ENCODE assay signal across 9 mouse cellular contexts in genomic region chr7:109445012-109445411, GRCm38 (mm10). TPM values are rescaled to one million over a fixed set of nuclear protein-coding genes. Genes with fewer than 3 reads are reported as not detected.
A peak's percentile ranks its signal among the peaks of the same experiment; 100 is the strongest.
DNase-seq lines count a peak whose midpoint lies in the region; ATAC-seq and TF ChIP-seq lines count a peak whose summit lies in the region.
"Had no signal": no experiment of that assay in that cellular context is flagged by ENCODE, and none has a peak within 500 bp of the region (broad histone marks: within the 10 kb centered on the region; RNA-seq: fewer than 3 reads in every experiment).

No protein-coding gene starts in this region.

- peak; percentile 39; the same call in 1 of the 2 replicates for ATAC-seq in erythroid progenitor cell, adult 5-6 weeks (replicated peaks; ENCODE audit: low FRiP score, poor library complexity, severe bottlenecking)
- no peak for ATAC-seq in intestine, postnatal 0 days

- H3K27me3 ChIP-seq in intestine, postnatal 0 days (replicated peaks; ENCODE audit: control insufficient read depth, insufficient read depth, low read length) = no peaks in the 10 kb centered on the region; the same call in 1 of the 2 replicates

- no peak overlapping the region for H3K9ac ChIP-seq in intestine, postnatal 0 days (ENCODE audit: low read depth, low read length)
- H3K9ac ChIP-seq: heart, embryonic 15.5 days had no signal

- no peaks in the 10 kb centered on the region for H3K4me1 ChIP-seq in intestine, postnatal 0 days (replicated peaks; ENCODE audit: control insufficient read depth, insufficient read depth, low read length)
- H3K4me1 ChIP-seq: heart, embryonic 15.5 days had no signal

- no peaks in the 10 kb centered on the region for H3K9me3 ChIP-seq in intestine, postnatal 0 days (ENCODE audit: control insufficient read depth)
- H3K9me3 ChIP-seq: heart, embryonic 15.5 days had no signal

- peak; percentile 38 to 40 for DNase-seq in adrenal gland, adult 18-20 months (ENCODE audit: low spot score in 2 of 2)
- no peak for DNase-seq in adrenal gland, postnatal 4 days (ENCODE audit: low spot score in 2 of 2)
- DNase-seq in urinary bladder, postnatal 14 days (ENCODE audit: low spot score) = peak; percentile 57
- no peak for DNase-seq in urinary bladder, postnatal 10 days (ENCODE audit: low spot score)
- peak; percentile 53 for DNase-seq in lung, postnatal 10 days
- DNase-seq in right cerebral cortex, postnatal 25 days = peak; percentile 45

- no peak overlapping the region for H3K4me2 ChIP-seq in intestine, postnatal 0 days (replicated peaks; ENCODE audit: low read depth)
- H3K4me2 ChIP-seq: heart, embryonic 15.5 days had no signal

- peak; percentile 77 for TF ChIP-seq CTCF in intestine, postnatal 0 days (IDR thresholded peaks at IDR 0.05; ENCODE audit: low read depth)

- H3K4me3 ChIP-seq in intestine, postnatal 0 days (ENCODE audit: low read depth, low read length) = no peak overlapping the region
- H3K4me3 ChIP-seq: heart, embryonic 15.5 days had no signal

- H3K27ac ChIP-seq in intestine, postnatal 0 days (ENCODE audit: low read depth, low read length) = no peak overlapping the region
- H3K27ac ChIP-seq: heart, embryonic 15.5 days had no signal

- 12% methylated on average over 6 of the region's 6 CpGs for WGBS in intestine, postnatal 0 days

- no peaks in the 10 kb centered on the region for H3K36me3 ChIP-seq in intestine, postnatal 0 days (ENCODE audit: control insufficient read depth, insufficient read depth)
- H3K36me3 ChIP-seq: heart, embryonic 15.5 days had no signal

RNA-seq across cellular contexts. Expression of gene Stk33, which starts 6.1 kb away (rescaled TPM):
- total RNA-seq in adrenal gland, adult 18-20 months (2021) = under 1 TPM; 0.54 to 0.73 TPM
- 1 to 10 TPM; 1.1 to 1.5 TPM for total RNA-seq in adrenal gland, postnatal 4 days (2021)
- not detected in 2 replicates for total RNA-seq in erythroid progenitor cell, adult 5-6 weeks (2015; ENCODE audit: low replicate concordance)
- not detected in 2 replicates for total RNA-seq in erythroid progenitor cell, adult 5-6 weeks (2017; ENCODE audit: low replicate concordance)
- polyA plus RNA-seq in intestine, postnatal 0 days (2015; fragmentation: Nextera tagmentation; extraction: Ambion mirVana) = 0.21 and 0.46 TPM in 2 replicates

Comparison
In these comparisons a context has a peak if more than half of its experiments do, and no peak if none do; other contexts are left out.
1. DNase-seq: peak in adrenal gland, adult 18-20 months (2 of 2), urinary bladder, postnatal 14 days (single experiment), lung, postnatal 10 days (single experiment) and right cerebral cortex, postnatal 25 days (single experiment); none in adrenal gland, postnatal 4 days (0 of 2) and urinary bladder, postnatal 10 days (single experiment).